Mouse (Mus musculus) lung, postnatal 0 days (tissue): ENCODE measurements around the gene Lrrc74a.

ENCODE experiments used
- CTCF ChIP-seq: IDR thresholded peaks from 2 replicates; pipeline ENCODE4 v1.5.1; 2016; ENCODE audit warnings: antibody characterized with exemption, mild to moderate bottlenecking
- EP300 ChIP-seq: IDR thresholded peaks from 2 replicates; pipeline ENCODE4 v1.6.1; 2016; ENCODE audit warnings: antibody characterized with exemption, mild to moderate bottlenecking, control low read depth

DNA sequence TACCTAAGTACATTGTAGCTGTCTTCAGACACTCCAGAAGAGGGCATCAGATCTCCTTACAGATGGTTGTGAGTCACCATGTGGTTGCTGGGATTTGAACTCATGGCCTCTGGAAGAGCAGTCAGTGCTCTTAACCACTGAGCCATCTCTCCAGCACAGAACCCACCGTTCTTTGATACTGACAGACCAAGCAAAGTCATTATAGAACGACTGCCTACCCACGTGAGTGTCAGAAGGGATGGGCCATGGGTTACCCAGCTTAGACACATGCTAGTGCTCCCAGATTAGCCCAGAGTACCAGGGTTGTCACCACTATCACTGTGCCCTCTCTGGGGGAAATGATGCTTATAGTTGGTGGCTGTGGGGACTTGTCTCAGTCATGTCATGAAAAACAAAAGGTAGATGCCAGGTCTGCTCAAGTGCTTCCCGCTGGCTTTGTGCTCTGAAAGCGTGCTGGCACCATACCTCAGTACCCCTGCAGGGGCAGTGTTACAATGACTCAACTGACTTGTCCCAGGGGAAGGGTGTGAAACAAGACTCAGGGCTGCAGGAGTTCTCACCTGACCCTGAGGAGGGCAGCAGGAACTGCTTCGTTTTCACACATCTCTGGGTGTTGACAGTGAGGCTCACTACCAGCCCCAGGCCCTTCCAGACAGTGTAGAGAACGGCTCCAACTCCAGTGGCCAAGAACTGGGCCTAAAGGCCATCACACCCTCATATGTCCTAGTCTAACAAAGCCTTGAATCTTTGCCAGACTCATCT, 61.1 kb downstream of the Lrrc74a start:
- TF ChIP-seq EP300 (no peak), CTCF (no peak)
